ENCODE assay signal across 12 mouse cellular contexts in genomic region chr9:72833992-72834696, GRCm38 (mm10). TPM values are rescaled to one million over a fixed set of nuclear protein-coding genes. Genes with fewer than 3 reads are reported as not detected.
DNase-seq lines count a peak whose midpoint lies in the region; ATAC-seq and TF ChIP-seq lines count a peak whose summit lies in the region.
"Had no signal": no experiment of that assay in that cellular context is flagged by ENCODE, and none has a peak within 500 bp of the region (broad histone marks: within the 10 kb centered on the region; RNA-seq: fewer than 3 reads in every experiment).

No protein-coding gene starts in this region.

- WGBS in hindbrain, embryonic 10.5 days: 34% methylated on average over 10 of the region's 10 CpGs
- WGBS in hindbrain, embryonic 16.5 days: 9% methylated on average over 10 of the region's 10 CpGs
- WGBS in neural tube, embryonic 11.5 days: 29% methylated on average over 10 of the region's 10 CpGs
- 16% methylated on average over 10 of the region's 10 CpGs for WGBS in neural tube, embryonic 15.5 days
- 15% methylated on average over 10 of the region's 10 CpGs for WGBS in forebrain, postnatal 0 days
- 7% methylated on average over 10 of the region's 10 CpGs for WGBS in midbrain, embryonic 14.5 days

- H3K4me3 ChIP-seq in hindbrain, embryonic 10.5 days: peak overlapping the region; percentile 5
- H3K4me3 ChIP-seq in hindbrain, embryonic 16.5 days (ENCODE audit: low read length): no peak overlapping the region
- H3K4me3 ChIP-seq in neural tube, embryonic 11.5 days (ENCODE audit: low read depth, low read length): no peak overlapping the region
- H3K4me3 ChIP-seq in neural tube, embryonic 15.5 days (replicated peaks): no peak overlapping the region
- no peak overlapping the region for H3K4me3 ChIP-seq in forebrain, postnatal 0 days (ENCODE audit: low read depth, low read length)
- H3K4me3 ChIP-seq in midbrain, embryonic 14.5 days (replicated peaks; ENCODE audit: low read depth, low read length): no peak overlapping the region
- H3K4me3 ChIP-seq: gastrocnemius, adult 2 months; limb, embryonic 15.5 days had no signal

- H3K9ac ChIP-seq in hindbrain, embryonic 16.5 days (ENCODE audit: low read depth, low read length): no peak overlapping the region
- H3K9ac ChIP-seq in neural tube, embryonic 11.5 days (ENCODE audit: low read length): no peak overlapping the region
- no peak overlapping the region for H3K9ac ChIP-seq in neural tube, embryonic 15.5 days (replicated peaks)
- H3K9ac ChIP-seq in forebrain, postnatal 0 days: no peak overlapping the region
- no peak overlapping the region for H3K9ac ChIP-seq in midbrain, embryonic 14.5 days (replicated peaks; ENCODE audit: low read length)
- H3K9ac ChIP-seq: limb, embryonic 15.5 days had no signal

- TF ChIP-seq CTCF in forebrain, postnatal 0 days (IDR thresholded peaks at IDR 0.05; ENCODE audit: low read depth): no peak

- no peak overlapping the region for H3K4me2 ChIP-seq in hindbrain, embryonic 16.5 days (ENCODE audit: low read length)
- H3K4me2 ChIP-seq in neural tube, embryonic 11.5 days (ENCODE audit: low read depth): no peak overlapping the region
- H3K4me2 ChIP-seq in neural tube, embryonic 15.5 days: no peak overlapping the region
- no peak overlapping the region for H3K4me2 ChIP-seq in forebrain, postnatal 0 days (ENCODE audit: low read depth)
- no peak overlapping the region for H3K4me2 ChIP-seq in midbrain, embryonic 14.5 days (ENCODE audit: low read length)
- H3K4me2 ChIP-seq: limb, embryonic 15.5 days had no signal

- ATAC-seq in hindbrain, embryonic 16.5 days: no peak
- ATAC-seq in neural tube, embryonic 11.5 days (ENCODE audit: insufficient read depth, low FRiP score, low TSS enrichment): peak; percentile 41
- no peak for ATAC-seq in neural tube, embryonic 15.5 days (ENCODE audit: low FRiP score)
- ATAC-seq in forebrain, postnatal 0 days: peak; percentile 16; the same call in 1 of the 2 replicates
- peak; percentile 43; the same call in 1 of the 2 replicates for ATAC-seq in midbrain, embryonic 14.5 days (ENCODE audit: low FRiP score, low TSS enrichment)

- H3K4me1 ChIP-seq in hindbrain, embryonic 10.5 days (replicated peaks): peaks cover 65% of the 10 kb centered on the region
- H3K4me1 ChIP-seq in hindbrain, embryonic 16.5 days (ENCODE audit: control insufficient read depth, insufficient read depth, low read depth, low read length): peaks cover 6% of the 10 kb centered on the region; the same call in 1 of the 2 replicates
- H3K4me1 ChIP-seq in neural tube, embryonic 11.5 days (ENCODE audit: control insufficient read depth, insufficient read depth, low read length): peaks cover 14% of the 10 kb centered on the region
- H3K4me1 ChIP-seq in neural tube, embryonic 15.5 days: peaks cover 15% of the 10 kb centered on the region
- no peaks in the 10 kb centered on the region; the same call in 1 of the 2 replicates for H3K4me1 ChIP-seq in forebrain, postnatal 0 days (ENCODE audit: insufficient read depth)
- peaks cover 6% of the 10 kb centered on the region for H3K4me1 ChIP-seq in midbrain, embryonic 14.5 days (ENCODE audit: control insufficient read depth, insufficient read depth, low read length)

- DNase-seq in hindbrain, embryonic 10.5 days (ENCODE audit: low spot score): no peak
- peak; percentile 29 for DNase-seq in neural tube, embryonic 11.5 days (ENCODE audit: low spot score)
- DNase-seq in forebrain, postnatal 0 days: no peak
- DNase-seq in midbrain, embryonic 14.5 days: peak; percentile 70
- DNase-seq in ovary, postnatal 14 days (ENCODE audit: low spot score): no peak
- DNase-seq: gastrocnemius, adult 2 months; kidney, postnatal 4 days had no signal

- no peaks in the 10 kb centered on the region for H3K27me3 ChIP-seq in hindbrain, embryonic 10.5 days (ENCODE audit: insufficient read depth, poor library complexity, severe bottlenecking)
- H3K27me3 ChIP-seq in hindbrain, embryonic 16.5 days (replicated peaks; ENCODE audit: control insufficient read depth, insufficient read depth, low read length): no peaks in the 10 kb centered on the region
- H3K27me3 ChIP-seq in neural tube, embryonic 11.5 days (ENCODE audit: control insufficient read depth, insufficient read depth, low read length): no peaks in the 10 kb centered on the region
- H3K27me3 ChIP-seq in neural tube, embryonic 15.5 days (replicated peaks): no peaks in the 10 kb centered on the region
- H3K27me3 ChIP-seq in forebrain, postnatal 0 days (ENCODE audit: insufficient read depth, low read length): no peaks in the 10 kb centered on the region
- no peaks in the 10 kb centered on the region for H3K27me3 ChIP-seq in midbrain, embryonic 14.5 days (ENCODE audit: control insufficient read depth, insufficient read depth, low read length)
- H3K27me3 ChIP-seq: limb, embryonic 15.5 days had no signal

- no peaks in the 10 kb centered on the region for H3K9me3 ChIP-seq in hindbrain, embryonic 10.5 days
- H3K9me3 ChIP-seq in hindbrain, embryonic 16.5 days (ENCODE audit: control insufficient read depth, low read length): no peaks in the 10 kb centered on the region
- H3K9me3 ChIP-seq in neural tube, embryonic 11.5 days (ENCODE audit: control insufficient read depth, low read length): no peaks in the 10 kb centered on the region
- no peaks in the 10 kb centered on the region for H3K9me3 ChIP-seq in neural tube, embryonic 15.5 days (replicated peaks)
- no peaks in the 10 kb centered on the region for H3K9me3 ChIP-seq in forebrain, postnatal 0 days (ENCODE audit: low read length)
- no peaks in the 10 kb centered on the region for H3K9me3 ChIP-seq in midbrain, embryonic 14.5 days (ENCODE audit: control insufficient read depth, low read length)
- H3K9me3 ChIP-seq: limb, embryonic 15.5 days had no signal

- peak overlapping the region; percentile 76 for H3K27ac ChIP-seq in hindbrain, embryonic 10.5 days
- H3K27ac ChIP-seq in hindbrain, embryonic 16.5 days (ENCODE audit: low read depth, low read length): no peak overlapping the region
- H3K27ac ChIP-seq in neural tube, embryonic 11.5 days (ENCODE audit: low read depth, low read length): peak overlapping the region; percentile 58
- no peak overlapping the region for H3K27ac ChIP-seq in neural tube, embryonic 15.5 days (replicated peaks)
- H3K27ac ChIP-seq in forebrain, postnatal 0 days (ENCODE audit: low read depth, low read length): no peak overlapping the region
- H3K27ac ChIP-seq in midbrain, embryonic 14.5 days (replicated peaks; ENCODE audit: low read depth, low read length): 0 out of 2 replicates have a peak overlapping the region, but pooled peaks have one; percentile 15
- H3K27ac ChIP-seq: gastrocnemius, adult 2 months; limb, embryonic 15.5 days had no signal

- peaks cover 55% of the 10 kb centered on the region for H3K36me3 ChIP-seq in hindbrain, embryonic 10.5 days
- H3K36me3 ChIP-seq in hindbrain, embryonic 16.5 days (ENCODE audit: control insufficient read depth, insufficient read depth, low read length): no peaks in the 10 kb centered on the region
- no peaks in the 10 kb centered on the region for H3K36me3 ChIP-seq in neural tube, embryonic 11.5 days (ENCODE audit: control insufficient read depth, insufficient read depth, low read length)
- H3K36me3 ChIP-seq in neural tube, embryonic 15.5 days: no peaks in the 10 kb centered on the region
- H3K36me3 ChIP-seq in forebrain, postnatal 0 days (ENCODE audit: insufficient read depth): no peaks in the 10 kb centered on the region
- H3K36me3 ChIP-seq in midbrain, embryonic 14.5 days (ENCODE audit: control insufficient read depth, insufficient read depth, low read length): no peaks in the 10 kb centered on the region
- H3K36me3 ChIP-seq: limb, embryonic 15.5 days had no signal

RNA-seq across cellular contexts. Expression of gene Prtg, which starts 27.5 kb away (rescaled TPM):
- 7.6 and 19.9 TPM in 2 replicates for polyA plus RNA-seq in hindbrain, embryonic 10.5 days (2016; fragmentation: Nextera tagmentation; extraction: Ambion mirVana)
- 0.40 and 0.51 TPM in 2 replicates for polyA plus RNA-seq in hindbrain, embryonic 16.5 days (2015; fragmentation: Nextera tagmentation; extraction: Ambion mirVana)
- 3.6 and 4.4 TPM in 2 replicates for polyA plus RNA-seq in neural tube, embryonic 11.5 days (2014; fragmentation: Nextera tagmentation; extraction: Ambion mirVana)
- polyA plus RNA-seq in neural tube, embryonic 15.5 days (2015; fragmentation: Nextera tagmentation; extraction: Ambion mirVana): 0.52 and 0.61 TPM in 2 replicates
- 0.62 and 0.76 TPM in 2 replicates for total RNA-seq in forebrain, postnatal 0 days (2014; rRNA removed)
- polyA plus RNA-seq in forebrain, postnatal 0 days (2015; fragmentation: Nextera tagmentation; extraction: Ambion mirVana): 0.11 and 0.18 TPM in 2 replicates
- polyA plus RNA-seq in midbrain, embryonic 14.5 days (2014; fragmentation: Nextera tagmentation; extraction: Ambion mirVana): 0.30 and 0.54 TPM in 2 replicates
- total RNA-seq: common myeloid progenitor, adult 5-6 weeks; MEL had no signal

Comparison
In these comparisons a context has a peak if more than half of its experiments do, and no peak if none do; other contexts are left out.
1. H3K27ac ChIP-seq: peak in hindbrain, embryonic 10.5 days (single experiment), neural tube, embryonic 11.5 days (single experiment) and midbrain, embryonic 14.5 days (single experiment); none in hindbrain, embryonic 16.5 days (single experiment), neural tube, embryonic 15.5 days (single experiment) and forebrain, postnatal 0 days (single experiment).
2. ATAC-seq: peak in neural tube, embryonic 11.5 days (single experiment), forebrain, postnatal 0 days (single experiment) and midbrain, embryonic 14.5 days (single experiment); none in hindbrain, embryonic 16.5 days (single experiment) and neural tube, embryonic 15.5 days (single experiment).
3. DNase-seq: peak in neural tube, embryonic 11.5 days (single experiment) and midbrain, embryonic 14.5 days (single experiment); none in hindbrain, embryonic 10.5 days (single experiment), forebrain, postnatal 0 days (single experiment) and ovary, postnatal 14 days (single experiment).